Mouse (Mus musculus) lung, postnatal 0 days (tissue): ENCODE results near the gene Rbm38. TPM values are rescaled to one million over a fixed set of nuclear protein-coding genes. Genes with fewer than 3 reads are reported as not detected.

ENCODE experiments used
- ATAC-seq: fragments of 200-750 bp; cut with Nextera tagmentation; 2 replicates; pipeline ENCODE4 v1.8.0; 2017; ENCODE audit warnings: moderate library complexity
- DNase-seq: peaks from one replicate; pipeline ENCODE4 v3.0.0-alpha.2; 2016; ENCODE audit warnings: low spot score
- H3K27ac ChIP-seq: fragments of 300-500 bp; sonication (generic); 2 replicates; pipeline ENCODE4 v1.5.1; 2014; ENCODE audit warnings: antibody characterized with exemption, mild to moderate bottlenecking, low read length, mixed read lengths
- H3K27me3 ChIP-seq: fragments of 300-500 bp; sonication (generic); replicated peaks from 2 replicates; pipeline ENCODE4 v1.6.1; 2014; ENCODE audit warnings: low read length, mixed read lengths; ENCODE audit not compliant: insufficient read depth
- H3K36me3 ChIP-seq: fragments of 300-500 bp; sonication (generic); 2 replicates; pipeline ENCODE4 v1.6.1; 2014; ENCODE audit warnings: low read length, mixed read lengths; ENCODE audit not compliant: insufficient read depth
- H3K4me1 ChIP-seq: fragments of 300-500 bp; sonication (generic); 2 replicates; pipeline ENCODE4 v1.6.1; 2014; ENCODE audit warnings: antibody characterized with exemption, low read depth, low read length, mixed read lengths; ENCODE audit not compliant: insufficient read depth
- H3K4me2 ChIP-seq: fragments of 300-500 bp; sonication (generic); replicated peaks from 2 replicates; pipeline ENCODE4 v1.6.1; 2014; ENCODE audit warnings: low read depth, mild to moderate bottlenecking, low read length, moderate library complexity, mixed read lengths
- H3K4me3 ChIP-seq: fragments of 300-500 bp; sonication (generic); 2 replicates; pipeline ENCODE4 v1.5.1; 2014; ENCODE audit warnings: low read depth, low read length
- H3K9ac ChIP-seq: fragments of 300-500 bp; sonication (generic); replicated peaks from 2 replicates; pipeline ENCODE4 v1.6.1; 2014; ENCODE audit warnings: low read depth, mild to moderate bottlenecking
- H3K9me3 ChIP-seq: fragments of 300-500 bp; sonication (generic); 2 replicates; pipeline ENCODE4 v1.6.1; 2016; ENCODE audit warnings: low read length, mixed read lengths
- CTCF ChIP-seq: IDR thresholded peaks from 2 replicates; pipeline ENCODE4 v1.5.1; 2016; ENCODE audit warnings: antibody characterized with exemption, mild to moderate bottlenecking
- EP300 ChIP-seq: IDR thresholded peaks from 2 replicates; pipeline ENCODE4 v1.6.1; 2016; ENCODE audit warnings: antibody characterized with exemption, mild to moderate bottlenecking, control low read depth
- WGBS: fragments of 180-500 bp; shearing (Covaris S2); extraction: QIAGEN DNeasy Blood & Tissue Kit; methylation state at CpG from one replicate; pipeline ENCODE4 v1.1.7; 2014; 5-methylcytosine and 5-hydroxymethylcytosine counted together
- polyA plus RNA-seq: library from polyadenylated mRNA; unstranded; fragments of >200 nt; fragmentation: Nextera tagmentation; extraction: Ambion mirVana; gene quantifications from 2 replicates; pipeline ENCODE4 v1.2.1, GENCODE M21; 2015

Rbm38 gene
- polyA plus RNA-seq, 1 experiment from 2014 or later: 15.2 TPM

GRCm38 (mm10) chr2:173064864-173065263, 44.6 kb downstream of the Rbm38 start:
- DNase-seq (no peak), ATAC-seq (no peak)
- 100% methylated on average over 2 of the region's 2 CpGs for WGBS
- Histone ChIP-seq H3K36me3 (no peaks in the 10 kb centered on the region), H3K4me1 (0 out of 2 replicates have a peak, but pooled peaks cover 5% of the 10 kb centered on the region), H3K4me2 (no peak overlapping the region), H3K9me3 (no peaks in the 10 kb centered on the region), H3K4me3 (no peak overlapping the region), H3K27ac (no peak overlapping the region), H3K9ac (no peak overlapping the region), H3K27me3 (no peaks in the 10 kb centered on the region)
- TF ChIP-seq CTCF (no peak), EP300 (no peak)

GRCm38 (mm10) chr2:173072948-173073347, 52.6 kb downstream of the Rbm38 start:
- Histone ChIP-seq H3K4me3 (no peak overlapping the region), H3K4me2 (no peak overlapping the region), H3K4me1 (no peaks in the 10 kb centered on the region), H3K27ac (no peak overlapping the region), H3K36me3 (no peaks in the 10 kb centered on the region), H3K27me3 (no peaks in the 10 kb centered on the region), H3K9ac (no peak overlapping the region), H3K9me3 (no peaks in the 10 kb centered on the region)
- DNase-seq: peak; percentile 39
- TF ChIP-seq EP300 (no peak), CTCF (no peak)
- no peak for ATAC-seq
- 84% methylated on average over 7 of the region's 7 CpGs for WGBS

- Histone ChIP-seq H3K36me3 (no peaks in the 10 kb centered on the region), H3K27ac (no peak overlapping the region), H3K9me3 (no peaks in the 10 kb centered on the region), H3K4me1 (no peaks in the 10 kb centered on the region), H3K9ac (no peak overlapping the region), H3K27me3 (no peaks in the 10 kb centered on the region), H3K4me3 (no peak overlapping the region), H3K4me2 (no peak overlapping the region)
- TF ChIP-seq EP300: no peak
- no peak for TF ChIP-seq CTCF
- DNase-seq: no peak
- ATAC-seq: no peak
- 15% methylated on average over 5 of the region's 5 CpGs for WGBS
Measured at GRCm38 (mm10) chr2:173073666-173074065, 53.4 kb downstream of the Rbm38 start.

GRCm38 (mm10) chr2:173076921-173077320, 56.6 kb downstream of the Rbm38 start:
- DNase-seq: no peak
- no peaks in the 10 kb centered on the region for H3K27me3 ChIP-seq
- H3K4me3 ChIP-seq: no peak overlapping the region
- no peaks in the 10 kb centered on the region for H3K9me3 ChIP-seq
- 60% methylated on average over 9 of the region's 9 CpGs for WGBS
- H3K36me3 ChIP-seq: no peaks in the 10 kb centered on the region
- no peak overlapping the region for H3K4me2 ChIP-seq
- H3K9ac ChIP-seq: no peak overlapping the region
- TF ChIP-seq CTCF (no peak), EP300 (no peak)
- H3K4me1 ChIP-seq: no peaks in the 10 kb centered on the region
- ATAC-seq: no peak
- H3K27ac ChIP-seq: no peak overlapping the region

- Histone ChIP-seq H3K27me3 (no peaks in the 10 kb centered on the region), H3K4me2 (no peak overlapping the region), H3K27ac (no peak overlapping the region), H3K36me3 (no peaks in the 10 kb centered on the region), H3K4me3 (no peak overlapping the region), H3K9me3 (no peaks in the 10 kb centered on the region), H3K4me1 (no peaks in the 10 kb centered on the region), H3K9ac (no peak overlapping the region)
- no peak for ATAC-seq
- 52% methylated on average over 10 of the region's 10 CpGs for WGBS
- no peak for DNase-seq
- TF ChIP-seq CTCF (no peak), EP300 (no peak)
Measured at GRCm38 (mm10) chr2:173079766-173080549, 59.7 kb downstream of the Rbm38 start.

- TF ChIP-seq EP300 (no peak), CTCF (peak; percentile 99)
- no peaks in the 10 kb centered on the region for H3K36me3 ChIP-seq
- H3K9me3 ChIP-seq: no peaks in the 10 kb centered on the region
- ATAC-seq: peak; percentile 69
- no peak overlapping the region for H3K4me3 ChIP-seq
- H3K4me2 ChIP-seq: no peak overlapping the region
- H3K4me1 ChIP-seq: no peaks in the 10 kb centered on the region
- 22% methylated on average over 10 of the region's 10 CpGs for WGBS
- H3K9ac ChIP-seq: no peak overlapping the region
- DNase-seq: peak; percentile 92
- no peak overlapping the region for H3K27ac ChIP-seq
- H3K27me3 ChIP-seq: no peaks in the 10 kb centered on the region
Measured at GRCm38 (mm10) chr2:173080785-173081241, 60.5 kb downstream of the Rbm38 start.
